Mouse (Mus musculus) thymus, adult 2 months (tissue): ENCODE data around the gene D430042O09Rik.

ENCODE experiments used
- CTCF ChIP-seq: fragments of 200-500 bp; IDR thresholded peaks from 2 replicates; pipeline ENCODE4 v1.5.1; 2012; ENCODE audit warnings: mild to moderate bottlenecking, control low read depth, low read length, moderate library complexity, borderline replicate concordance; ENCODE audit not compliant: control insufficient read depth, poor library complexity, insufficient read depth; ENCODE audit errors: extremely low read depth
- POLR2A ChIP-seq: fragments of 200-500 bp; IDR thresholded peaks from 2 replicates; pipeline ENCODE4 v1.6.1; 2012; ENCODE audit warnings: mild to moderate bottlenecking, low read length, control low read depth, moderate library complexity; ENCODE audit not compliant: control insufficient read depth, poor library complexity, insufficient read depth; ENCODE audit errors: extremely low read depth

DNA sequence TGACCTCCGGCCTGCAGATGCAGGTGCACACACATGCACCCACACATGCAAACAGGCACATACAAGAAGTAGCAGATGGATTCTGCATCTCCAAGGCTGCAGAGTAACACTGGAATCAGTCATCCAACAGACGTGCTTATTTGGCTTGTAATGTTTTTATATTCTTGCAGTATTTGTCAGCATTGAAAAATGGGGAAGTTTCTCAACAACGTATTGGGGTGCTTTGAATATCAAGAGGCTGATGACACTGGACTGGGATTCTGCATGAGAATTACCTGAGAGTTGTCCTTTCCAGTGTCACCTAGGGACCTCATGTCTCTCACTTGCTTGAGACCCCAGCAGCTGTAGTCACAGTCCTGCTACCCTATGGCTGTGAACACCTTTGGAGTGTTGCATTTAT, 7.1 kb downstream of the D430042O09Rik start:
- TF ChIP-seq POLR2A: no peak
- no peak for TF ChIP-seq CTCF
